Mouse (Mus musculus) G1E-ER4 (cell line): Measurements from ENCODE around the gene Tbcd. TPM values are rescaled to one million over a fixed set of nuclear protein-coding genes. Genes with fewer than 3 reads are reported as not detected.

Experiments
- GATA1 ChIP-seq: IDR thresholded peaks from one replicate; pipeline ENCODE4 v1.8.0; 2012; ENCODE audit warnings: low read length, inconsistent platforms
- polyA plus RNA-seq: library from polyadenylated mRNA; stranded (reverse); fragments of >175 nt; gene quantifications from 2 replicates; pipeline ENCODE4 v1.2.3, GENCODE M21; 2012

Gene Tbcd
- polyA plus RNA-seq: 6.6 and 7.5 TPM in 2 replicates

- TF ChIP-seq GATA1: no peak
Measured at GRCm38 (mm10) chr11:121451753-121452635, at the start of gene Tbcd. Gene Tbcd, plus strand, starts transcription at chr11:121451949.

GRCm38 (mm10) chr11:121407366-121408155 lies 44.2 kb upstream of the Tbcd start:
- no peak for TF ChIP-seq GATA1

DNA sequence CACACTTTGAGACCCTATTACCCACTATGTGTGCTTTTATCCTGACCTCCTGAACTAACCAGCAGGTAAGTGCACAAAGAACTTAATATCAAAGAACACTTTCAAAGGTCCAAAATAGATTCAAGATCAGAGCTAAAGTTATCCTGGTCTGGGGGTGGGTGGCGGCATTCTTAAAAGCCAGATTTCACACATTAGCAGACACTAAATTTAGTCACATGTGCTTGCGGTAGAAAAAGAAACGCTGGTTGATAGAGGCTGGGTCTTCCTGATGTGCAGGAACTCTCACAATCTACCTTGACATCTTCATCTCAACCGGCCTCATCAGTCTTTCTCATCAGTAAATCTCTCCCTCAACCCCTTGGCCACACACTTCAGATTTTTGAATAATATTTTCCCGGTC lies 37.0 kb upstream of the Tbcd start:
- TF ChIP-seq GATA1: no peak

- TF ChIP-seq GATA1: no peak
Measured at GRCm38 (mm10) chr11:121415351-121415750, 36.4 kb upstream of the Tbcd start.

- TF ChIP-seq GATA1: no peak
Measured at GRCm38 (mm10) chr11:121417971-121418370, 33.8 kb upstream of the Tbcd start.

DNA sequence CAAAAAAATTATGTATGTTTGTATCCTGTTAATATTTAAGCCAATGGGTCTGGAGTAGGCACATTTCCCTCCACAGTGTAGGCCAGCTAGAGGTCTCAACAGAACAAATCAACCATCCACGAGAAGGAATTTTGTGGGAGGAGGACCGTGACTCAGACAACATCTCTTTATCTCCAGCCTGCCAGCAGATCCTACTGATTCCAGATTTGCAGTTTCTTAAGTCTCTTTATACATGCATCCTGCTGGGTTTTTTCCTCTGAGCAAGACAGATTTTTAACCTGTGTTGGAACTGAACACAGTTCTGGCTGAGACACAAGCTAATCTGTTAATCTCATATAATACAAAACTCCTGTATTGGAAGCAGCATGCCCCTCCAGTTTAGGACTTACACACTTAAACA lies 32.8 kb upstream of the Tbcd start:
- no peak for TF ChIP-seq GATA1

GRCm38 (mm10) chr11:121420379-121420778 lies 31.4 kb upstream of the Tbcd start:
- TF ChIP-seq GATA1: no peak

GRCm38 (mm10) chr11:121420830-121421552 lies 30.8 kb upstream of the Tbcd start, which contains the start of gene Fn3krp:
Gene Fn3krp, plus strand, starts transcription at chr11:121421401.
- no peak for TF ChIP-seq GATA1

- no peak for TF ChIP-seq GATA1
Measured at GRCm38 (mm10) chr11:121421553-121422173, 30.1 kb upstream of the Tbcd start.

DNA sequence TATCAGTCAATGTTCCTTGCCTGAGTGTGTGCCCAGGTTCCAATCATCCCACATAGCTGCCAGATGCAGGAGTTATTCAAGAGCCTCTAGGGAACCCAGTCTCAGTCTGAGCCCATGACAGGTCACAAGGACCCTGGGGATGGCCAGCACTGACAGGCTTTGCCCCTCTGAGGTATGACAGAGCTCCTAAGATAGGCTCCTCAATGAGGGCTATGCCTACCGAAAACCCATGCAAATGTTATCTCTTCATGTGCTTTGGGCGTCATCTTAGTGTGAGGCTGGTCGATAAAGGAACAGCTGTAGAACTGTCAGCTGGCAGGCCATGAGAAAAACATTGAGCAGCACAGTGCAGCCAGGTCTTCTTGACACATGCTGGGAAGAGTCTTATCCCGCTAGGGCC lies 18.4 kb upstream of the Tbcd start:
- TF ChIP-seq GATA1: no peak

GRCm38 (mm10) chr11:121434156-121435155 lies 17.3 kb upstream of the Tbcd start, which contains the start of gene Fn3k:
Gene Fn3k, plus strand, starts transcription at chr11:121434913.
- no peak for TF ChIP-seq GATA1

DNA sequence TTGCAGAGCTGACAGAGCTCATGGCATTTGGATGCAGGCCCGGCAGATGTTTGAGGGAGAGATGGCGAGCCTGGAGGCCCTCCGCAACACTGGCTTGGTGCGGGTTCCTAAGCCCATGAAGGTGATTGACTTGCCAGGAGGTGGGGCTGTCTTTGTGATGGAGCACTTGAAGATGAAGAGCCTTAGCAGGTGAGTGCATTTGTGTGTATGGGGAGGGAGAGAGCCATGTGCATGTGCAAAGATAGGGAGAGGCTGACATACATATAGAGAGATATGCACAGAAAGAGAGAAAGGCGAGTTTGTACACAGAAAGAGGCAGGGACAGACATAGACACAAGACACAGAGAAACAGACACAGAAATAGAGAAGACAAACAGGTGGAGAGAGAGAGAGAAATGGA lies 14.5 kb upstream of the Tbcd start:
- no peak for TF ChIP-seq GATA1

- TF ChIP-seq GATA1: no peak
Measured at GRCm38 (mm10) chr11:121439686-121440292, 12.0 kb upstream of the Tbcd start.

DNA sequence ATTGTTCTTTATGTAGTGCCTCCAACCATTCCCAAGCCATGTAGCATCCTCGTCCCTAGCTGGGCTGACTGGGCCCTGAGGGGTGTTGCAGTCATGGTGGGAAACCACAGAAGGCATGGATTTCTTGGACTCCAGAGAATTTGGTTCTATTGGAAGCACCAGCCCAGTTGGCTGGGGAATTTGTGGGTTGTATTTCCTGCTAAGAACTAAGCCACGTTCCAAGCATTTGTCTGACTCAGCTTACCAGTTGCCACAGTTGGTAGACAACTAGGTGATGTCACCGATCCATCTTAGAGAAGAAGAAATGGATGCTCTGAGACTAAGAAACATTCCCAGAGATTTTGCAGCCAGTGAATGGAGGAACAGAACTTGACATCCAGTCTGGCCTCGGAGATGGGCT lies 10.1 kb upstream of the Tbcd start:
- no peak for TF ChIP-seq GATA1
